Mouse (Mus musculus) liver, embryonic 16.5 days (tissue): ENCODE measurements around the gene Ecm2. TPM values are rescaled to one million over a fixed set of nuclear protein-coding genes. Genes with fewer than 3 reads are reported as not detected.
A peak's percentile ranks its signal among the peaks of the same experiment; 100 is the strongest.

Experiments used
- ATAC-seq: fragments of 200-750 bp; cut with Nextera tagmentation; 2 replicates; pipeline ENCODE4 v1.8.0; 2017; ENCODE audit warnings: low read depth, mild to moderate bottlenecking, moderate number of reproducible peaks, moderate library complexity
- H3K27ac ChIP-seq: fragments of 300-500 bp; sonication (generic); 2 replicates; pipeline ENCODE4 v1.5.1; 2014; ENCODE audit warnings: mild to moderate bottlenecking, low read length
- H3K27me3 ChIP-seq: fragments of 300-500 bp; sonication (generic); 2 replicates; pipeline ENCODE4 v1.6.1; 2014; ENCODE audit warnings: low read depth, low read length, mixed read lengths; ENCODE audit not compliant: control insufficient read depth, insufficient read depth
- H3K36me3 ChIP-seq: fragments of 300-500 bp; sonication (generic); 2 replicates; pipeline ENCODE4 v1.6.1; 2014; ENCODE audit warnings: mild to moderate bottlenecking; ENCODE audit not compliant: control insufficient read depth, insufficient read depth
- H3K4me1 ChIP-seq: fragments of 300-500 bp; sonication (generic); 2 replicates; pipeline ENCODE4 v1.6.1; 2014; ENCODE audit warnings: low read depth, low read length, mixed read lengths; ENCODE audit not compliant: control insufficient read depth
- H3K4me2 ChIP-seq: fragments of 300-500 bp; sonication (generic); 2 replicates; pipeline ENCODE4 v1.6.1; 2014; ENCODE audit warnings: low read depth, low read length, mixed read lengths
- H3K4me3 ChIP-seq: fragments of 300-500 bp; sonication (generic); 2 replicates; pipeline ENCODE4 v1.5.1; 2014; ENCODE audit warnings: low read depth, mild to moderate bottlenecking, low read length
- H3K9ac ChIP-seq: fragments of 300-500 bp; sonication (generic); 2 replicates; pipeline ENCODE4 v1.6.1; 2014; ENCODE audit warnings: low read depth, low read length
- H3K9me3 ChIP-seq: fragments of 300-500 bp; sonication (generic); replicated peaks from 2 replicates; pipeline ENCODE4 v1.6.1; 2016; ENCODE audit warnings: low read length; ENCODE audit not compliant: control insufficient read depth
- WGBS: fragments of 180-500 bp; shearing (Covaris S2); extraction: QIAGEN DNeasy Blood & Tissue Kit; methylation state at CpG from one replicate; pipeline ENCODE4 v1.1.7; 2014; ENCODE audit not compliant: insufficient replicate concordance; 5-methylcytosine and 5-hydroxymethylcytosine counted together
- polyA plus RNA-seq: library from polyadenylated mRNA; unstranded; fragments of >200 nt; fragmentation: Nextera tagmentation; extraction: Ambion mirVana; gene quantifications from 2 replicates; pipeline ENCODE4 v1.2.1, GENCODE M21; 2015

Gene Ecm2
- polyA plus RNA-seq, 1 experiment from 2014 or later: 0.38 TPM

DNA sequence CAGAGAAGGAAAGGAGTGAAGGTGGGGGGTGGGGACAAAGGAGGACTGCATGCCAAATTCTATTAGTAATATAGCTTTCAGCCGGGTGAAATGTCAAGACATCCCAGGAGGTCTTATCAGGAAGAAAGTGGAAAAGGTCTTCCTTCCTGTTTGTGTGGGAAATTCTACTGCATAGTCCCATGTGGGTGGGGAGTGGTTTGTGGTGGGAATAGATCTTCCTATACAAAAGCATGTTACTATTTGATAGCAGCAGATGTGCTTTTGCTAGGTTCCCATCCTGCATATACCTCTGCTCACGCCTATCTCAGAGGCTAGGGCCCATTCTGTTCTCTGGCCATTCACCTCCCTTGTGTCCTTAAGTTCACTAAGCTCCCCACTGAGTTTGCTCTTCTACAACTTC is 56.3 kb downstream of the Ecm2 start:
- ATAC-seq: peak; percentile 64
- no peak overlapping the region for H3K4me2 ChIP-seq
- WGBS: 12% methylated on average over 2 of the region's 2 CpGs

GRCm38 (mm10) chr13:49564347-49564746 is 59.7 kb downstream of the Ecm2 start:
- no peak for ATAC-seq
- H3K9me3 ChIP-seq: no peaks in the 10 kb centered on the region
- 55% methylated on average over 1 of the region's 1 CpGs for WGBS

More for the DNA sequence above, 56.3 kb downstream of the Ecm2 start:
- Histone ChIP-seq H3K9me3 (no peaks in the 10 kb centered on the region), H3K4me3 (no peak overlapping the region), H3K27me3 (no peaks in the 10 kb centered on the region), H3K4me1 (peaks cover 5% of the 10 kb centered on the region), H3K9ac (no peak overlapping the region), H3K27ac (no peak overlapping the region), H3K36me3 (no peaks in the 10 kb centered on the region)

GRCm38 (mm10) chr13:49570371-49570770 is 65.8 kb downstream of the Ecm2 start:
- Histone ChIP-seq H3K9me3 (no peaks in the 10 kb centered on the region), H3K36me3 (no peaks in the 10 kb centered on the region), H3K4me3 (no peak overlapping the region), H3K4me1 (peaks cover 12% of the 10 kb centered on the region), H3K9ac (no peak overlapping the region), H3K4me2 (no peak overlapping the region), H3K27ac (no peak overlapping the region; the same call in 1 of the 2 replicates), H3K27me3 (no peaks in the 10 kb centered on the region)
- WGBS: 48% methylated on average over 3 of the region's 3 CpGs
- ATAC-seq: peak; percentile 66

More at GRCm38 (mm10) chr13:49564347-49564746, 59.7 kb downstream of the Ecm2 start:
- no peaks in the 10 kb centered on the region for H3K36me3 ChIP-seq
- H3K27me3 ChIP-seq: no peaks in the 10 kb centered on the region
- no peak overlapping the region for H3K27ac ChIP-seq
- no peak overlapping the region for H3K4me3 ChIP-seq
- H3K4me1 ChIP-seq: peaks cover 5% of the 10 kb centered on the region
- no peak overlapping the region for H3K9ac ChIP-seq
- H3K4me2 ChIP-seq: no peak overlapping the region

DNA sequence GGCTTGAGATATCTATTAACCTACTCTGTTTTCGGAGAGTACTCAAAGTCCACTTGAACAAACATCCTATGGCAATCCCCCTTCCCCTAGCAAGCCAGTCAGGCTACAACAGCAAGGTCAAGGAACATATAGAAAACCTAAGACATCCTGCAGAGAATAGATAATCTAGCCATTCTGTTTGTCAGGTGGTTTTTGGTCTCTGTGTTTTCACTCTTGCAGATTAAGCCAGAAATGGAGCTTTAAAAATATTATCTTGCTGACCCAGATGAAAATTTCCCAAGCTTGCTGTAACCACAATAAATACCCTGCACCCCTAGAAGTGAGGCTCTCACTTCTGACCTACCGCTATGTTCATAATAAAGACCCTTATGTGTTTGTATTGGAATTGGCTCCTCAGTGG is 66.8 kb downstream of the Ecm2 start:
- peak; percentile 79 for ATAC-seq
- 22% methylated on average over 2 of the region's 2 CpGs for WGBS

DNA sequence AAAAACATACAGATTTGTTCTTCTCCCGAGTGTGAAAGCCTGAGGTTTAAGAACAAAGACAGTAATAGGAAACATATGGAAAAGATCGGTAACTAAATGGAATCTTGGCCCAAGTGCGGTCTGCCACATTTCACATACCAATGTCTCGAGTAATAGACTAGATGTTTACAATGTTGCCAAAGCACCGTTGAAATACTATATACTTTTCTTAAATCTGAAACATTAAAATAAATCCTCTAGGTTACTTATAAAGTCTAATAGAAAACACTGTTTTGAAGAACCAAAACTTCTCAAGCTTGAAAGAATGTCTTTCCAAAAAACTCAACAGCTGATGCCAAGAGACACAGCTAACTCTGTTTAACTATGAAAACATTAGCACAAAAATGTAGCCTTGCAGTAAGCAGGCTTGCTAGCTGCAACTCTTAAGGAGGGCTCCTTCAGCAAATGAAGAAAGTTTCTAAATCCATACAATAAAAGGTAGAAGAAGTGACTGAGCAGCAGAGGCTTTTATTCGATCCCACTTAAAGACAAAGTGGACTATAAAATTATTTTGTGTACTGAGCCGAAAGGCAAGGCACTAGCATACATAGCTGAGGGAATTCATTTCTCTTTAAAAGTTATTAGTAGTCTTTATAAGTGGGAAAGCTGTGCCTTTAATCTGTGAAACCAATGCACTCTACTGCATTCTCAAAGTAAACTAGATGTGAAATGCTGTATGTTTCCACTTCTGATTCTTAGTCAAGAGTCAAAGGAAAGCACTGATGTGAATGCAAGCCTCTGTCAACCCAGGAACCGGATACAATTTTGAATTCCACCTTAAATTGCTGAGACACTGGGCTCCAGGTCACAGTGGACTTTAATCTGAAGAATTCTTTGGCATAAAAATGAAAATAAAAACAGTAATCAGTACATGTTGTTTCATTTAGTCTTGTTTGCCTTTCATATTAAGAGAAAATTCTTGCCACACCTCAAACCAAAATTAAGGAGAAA is 77.2 kb downstream of the Ecm2 start, which contains the start of gene Omd:
Gene Omd, plus strand, starts transcription at position 922 of the 990 bp plus-strand sequence.
- Histone ChIP-seq H3K4me2 (no peak within 1 kb of the TSS), H3K27me3 (no peaks in the 10 kb centered on the region), H3K36me3 (no peaks in the 10 kb centered on the region), H3K27ac (no peak within 1 kb of the TSS), H3K9ac (no peak within 1 kb of the TSS), H3K4me1 (no peaks in the 10 kb centered on the region), H3K9me3 (no peaks in the 10 kb centered on the region), H3K4me3 (no peak within 1 kb of the TSS)
- ATAC-seq: no peak
- 67% methylated on average over 8 of the region's 8 CpGs for WGBS

More for the DNA sequence above, 66.8 kb downstream of the Ecm2 start:
- peaks cover 12% of the 10 kb centered on the region for H3K4me1 ChIP-seq
- H3K4me3 ChIP-seq: no peak overlapping the region
- peak overlapping the region; percentile 31 for H3K27ac ChIP-seq
- no peaks in the 10 kb centered on the region for H3K27me3 ChIP-seq
- 0 out of 2 replicates have a peak overlapping the region, but pooled peaks have one; percentile 21 for H3K4me2 ChIP-seq
- no peaks in the 10 kb centered on the region for H3K9me3 ChIP-seq
- H3K36me3 ChIP-seq: no peaks in the 10 kb centered on the region
- no peak overlapping the region for H3K9ac ChIP-seq

Other genes with a start within 250 kb of the Ecm2 start
- gene Fgd3, start 184.5 kb upstream of the Ecm2 start, polyA plus RNA-seq: 0.67 and 0.70 TPM in 2 replicates
- gene Bicd2, start 163.2 kb upstream of the Ecm2 start, polyA plus RNA-seq: 6.3 and 6.5 TPM in 2 replicates
- 6.6 and 6.8 TPM in 2 replicates for gene Ippk, start 83.6 kb upstream of the Ecm2 start, polyA plus RNA-seq
- 0.62 and 0.68 TPM in 2 replicates for gene Tes3-ps, start 11.5 kb upstream of the Ecm2 start, polyA plus RNA-seq
- gene Aspn, start 39.6 kb downstream of the Ecm2 start, polyA plus RNA-seq: 1.4 and 1.5 TPM in 2 replicates
- 0.39 and 0.67 TPM in 2 replicates for gene Omd, start 77.7 kb downstream of the Ecm2 start, polyA plus RNA-seq
- gene Ogn, start 103.2 kb downstream of the Ecm2 start, polyA plus RNA-seq: 2.5 and 4.1 TPM in 2 replicates
- 18.2 and 21.0 TPM in 2 replicates for gene Cenpp, start 148.0 kb downstream of the Ecm2 start, polyA plus RNA-seq
- gene Nol8, start 148.3 kb downstream of the Ecm2 start, polyA plus RNA-seq: 5.4 and 5.5 TPM in 2 replicates
- gene Iars, start 177.3 kb downstream of the Ecm2 start, polyA plus RNA-seq: 48.3 and 50.2 TPM in 2 replicates